Comparison of ENCODE assay signal across 7 mouse cellular contexts in the genomic region with DNA sequence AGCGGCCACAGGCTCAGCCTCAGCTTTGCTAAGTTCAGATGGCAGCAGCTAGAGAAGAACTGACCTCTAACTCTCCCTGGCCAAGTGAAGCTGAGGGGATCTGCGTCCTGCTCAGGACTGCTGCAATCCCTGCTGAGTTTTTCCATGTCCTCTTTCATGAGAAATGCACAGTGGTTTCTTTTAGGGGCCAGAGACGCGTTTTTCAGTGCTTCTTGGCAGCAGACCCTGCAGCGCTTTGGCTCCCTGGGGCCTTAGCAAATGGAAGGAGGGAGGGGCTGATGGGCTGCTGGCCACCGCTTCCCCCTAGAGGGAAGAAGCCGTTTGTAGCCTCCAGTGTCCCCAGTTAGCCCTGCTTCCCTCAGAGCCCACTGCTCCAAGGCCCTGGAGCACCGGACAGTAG. TPM values are rescaled to one million over a fixed set of nuclear protein-coding genes. Genes with fewer than 3 reads are reported as not detected.
DNase-seq lines count a peak whose midpoint lies in the region; ATAC-seq and TF ChIP-seq lines count a peak whose summit lies in the region.

No protein-coding gene starts in this region.

- no peaks in the 10 kb centered on the region for H3K36me3 ChIP-seq in neural tube, embryonic 11.5 days (ENCODE audit: control insufficient read depth, insufficient read depth, low read length)
- H3K36me3 ChIP-seq in embryonic facial prominence, embryonic 15.5 days: no peaks in the 10 kb centered on the region
- H3K36me3 ChIP-seq in heart, postnatal 0 days (replicated peaks; ENCODE audit: control insufficient read depth, insufficient read depth, low read length): no peaks in the 10 kb centered on the region
- no peaks in the 10 kb centered on the region for H3K36me3 ChIP-seq in limb, embryonic 15.5 days

- peak; percentile 11; the same call in 1 of the 2 replicates for TF ChIP-seq CTCF in heart, postnatal 0 days (IDR thresholded peaks at IDR 0.05; ENCODE audit: low read depth)

- no peak overlapping the region for H3K4me2 ChIP-seq in neural tube, embryonic 11.5 days (ENCODE audit: low read depth)
- no peak overlapping the region; the same call in 1 of the 2 replicates for H3K4me2 ChIP-seq in embryonic facial prominence, embryonic 15.5 days (replicated peaks)
- H3K4me2 ChIP-seq in heart, postnatal 0 days (ENCODE audit: low read depth, low read length): peak overlapping the region; percentile 30; the same call in 1 of the 2 replicates
- H3K4me2 ChIP-seq in limb, embryonic 15.5 days: no peak overlapping the region

- H3K9ac ChIP-seq in neural tube, embryonic 11.5 days (ENCODE audit: low read length): no peak overlapping the region
- no peak overlapping the region for H3K9ac ChIP-seq in embryonic facial prominence, embryonic 15.5 days
- no peak overlapping the region; the same call in 1 of the 2 replicates for H3K9ac ChIP-seq in heart, postnatal 0 days (replicated peaks; ENCODE audit: low read depth, low read length)
- H3K9ac ChIP-seq in limb, embryonic 15.5 days: no peak overlapping the region

- peaks cover 11% of the 10 kb centered on the region for H3K4me1 ChIP-seq in neural tube, embryonic 11.5 days (ENCODE audit: control insufficient read depth, insufficient read depth, low read length)
- H3K4me1 ChIP-seq in embryonic facial prominence, embryonic 15.5 days: peaks cover 40% of the 10 kb centered on the region
- H3K4me1 ChIP-seq in heart, postnatal 0 days (ENCODE audit: control insufficient read depth, insufficient read depth): peaks cover 42% of the 10 kb centered on the region
- peaks cover 35% of the 10 kb centered on the region for H3K4me1 ChIP-seq in limb, embryonic 15.5 days

- peak; percentile 23 for DNase-seq in neural tube, embryonic 11.5 days (ENCODE audit: low spot score)
- DNase-seq in neural tube, embryonic 10.5 days (ENCODE audit: extremely low spot score, low spot score): no peak
- DNase-seq in heart, postnatal 0 days (ENCODE audit: low spot score): peak; percentile 57
- no peak for DNase-seq in thymus, postnatal 14 days
- DNase-seq in spleen, postnatal 36 days (ENCODE audit: low spot score in 2 of 2): no peak

- no peak for TF ChIP-seq EP300 in heart, postnatal 0 days (IDR thresholded peaks at IDR 0.05; ENCODE audit: low read depth)

- no peaks in the 10 kb centered on the region for H3K9me3 ChIP-seq in neural tube, embryonic 11.5 days (ENCODE audit: control insufficient read depth, low read length)
- H3K9me3 ChIP-seq in embryonic facial prominence, embryonic 15.5 days (replicated peaks): no peaks in the 10 kb centered on the region
- no peaks in the 10 kb centered on the region for H3K9me3 ChIP-seq in heart, postnatal 0 days (replicated peaks; ENCODE audit: control insufficient read depth, low read length)
- no peaks in the 10 kb centered on the region for H3K9me3 ChIP-seq in limb, embryonic 15.5 days

- H3K4me3 ChIP-seq in neural tube, embryonic 11.5 days (ENCODE audit: low read depth, low read length): no peak overlapping the region
- H3K4me3 ChIP-seq in embryonic facial prominence, embryonic 15.5 days (replicated peaks): no peak overlapping the region
- no peak overlapping the region for H3K4me3 ChIP-seq in heart, postnatal 0 days (ENCODE audit: low read depth, low read length)
- H3K4me3 ChIP-seq in limb, embryonic 15.5 days: no peak overlapping the region

- H3K27me3 ChIP-seq in neural tube, embryonic 11.5 days (ENCODE audit: control insufficient read depth, insufficient read depth, low read length): peaks cover 4% of the 10 kb centered on the region
- no peaks in the 10 kb centered on the region; the same call in 1 of the 2 replicates for H3K27me3 ChIP-seq in embryonic facial prominence, embryonic 15.5 days
- H3K27me3 ChIP-seq in heart, postnatal 0 days (ENCODE audit: control insufficient read depth, insufficient read depth, low read length): no peaks in the 10 kb centered on the region
- H3K27me3 ChIP-seq in limb, embryonic 15.5 days: no peaks in the 10 kb centered on the region

- ATAC-seq in neural tube, embryonic 11.5 days (ENCODE audit: insufficient read depth, low FRiP score, low TSS enrichment): no peak
- no peak for ATAC-seq in embryonic facial prominence, embryonic 15.5 days (ENCODE audit: insufficient number of reproducible peaks, low FRiP score, low TSS enrichment, low read depth)
- ATAC-seq in heart, postnatal 0 days (ENCODE audit: insufficient read depth, low read depth): peak; percentile 35
- ATAC-seq in limb, embryonic 15.5 days (ENCODE audit: insufficient number of reproducible peaks, low FRiP score, low TSS enrichment, low read depth): peak; percentile 44

- 8% methylated on average over 8 of the region's 8 CpGs for WGBS in neural tube, embryonic 11.5 days
- WGBS in embryonic facial prominence, embryonic 15.5 days: 16% methylated on average over 8 of the region's 8 CpGs
- WGBS in heart, postnatal 0 days: 15% methylated on average over 8 of the region's 8 CpGs
- WGBS in limb, embryonic 15.5 days: 17% methylated on average over 8 of the region's 8 CpGs

- no peak overlapping the region for H3K27ac ChIP-seq in neural tube, embryonic 11.5 days (ENCODE audit: low read depth, low read length)
- H3K27ac ChIP-seq in embryonic facial prominence, embryonic 15.5 days (replicated peaks): peak overlapping the region; percentile 49; the same call in 1 of the 2 replicates
- H3K27ac ChIP-seq in heart, postnatal 0 days (ENCODE audit: low read depth): peak overlapping the region; percentile 83
- H3K27ac ChIP-seq in limb, embryonic 15.5 days: peak overlapping the region; percentile 86

RNA-seq across cellular contexts. Expression of a gene that starts 10.4 kb away (rescaled TPM):
- 0.48 and 1.7 TPM in 2 replicates for polyA plus RNA-seq in neural tube, embryonic 11.5 days (2014; fragmentation: Nextera tagmentation; extraction: Ambion mirVana)
- 5.9 and 8.1 TPM in 2 replicates for polyA plus RNA-seq in embryonic facial prominence, embryonic 15.5 days (2015; fragmentation: Nextera tagmentation; extraction: Ambion mirVana)
- total RNA-seq in heart, postnatal 0 days (2014; rRNA removed; ENCODE audit: low replicate concordance): 5.3 and 8.2 TPM in 2 replicates
- 3.0 and 3.5 TPM in 2 replicates for polyA plus RNA-seq in heart, postnatal 0 days (2015; fragmentation: Nextera tagmentation; extraction: Ambion mirVana)
- polyA plus RNA-seq in limb, embryonic 15.5 days (2015; fragmentation: Nextera tagmentation; extraction: Ambion mirVana): 9.2 and 12.1 TPM in 2 replicates

RNA-seq across cellular contexts. Expression of a gene that starts 36.5 kb away (rescaled TPM):
- polyA plus RNA-seq in neural tube, embryonic 11.5 days (2014; fragmentation: Nextera tagmentation; extraction: Ambion mirVana): 87.5 and 90.4 TPM in 2 replicates
- polyA plus RNA-seq in embryonic facial prominence, embryonic 15.5 days (2015; fragmentation: Nextera tagmentation; extraction: Ambion mirVana): 85.9 and 90.2 TPM in 2 replicates
- 21.4 and 46.9 TPM in 2 replicates for total RNA-seq in heart, postnatal 0 days (2014; rRNA removed; ENCODE audit: low replicate concordance)
- 79.3 and 88.3 TPM in 2 replicates for polyA plus RNA-seq in heart, postnatal 0 days (2015; fragmentation: Nextera tagmentation; extraction: Ambion mirVana)
- 88.8 and 89.8 TPM in 2 replicates for polyA plus RNA-seq in limb, embryonic 15.5 days (2015; fragmentation: Nextera tagmentation; extraction: Ambion mirVana)

Comparison
In these comparisons a context has a peak if more than half of its experiments do, and no peak if none do; other contexts are left out.
1. DNase-seq: peak in neural tube, embryonic 11.5 days (single experiment) and heart, postnatal 0 days (single experiment); none in neural tube, embryonic 10.5 days (single experiment), thymus, postnatal 14 days (single experiment) and spleen, postnatal 36 days (0 of 2).
2. ATAC-seq: peak in heart, postnatal 0 days (single experiment) and limb, embryonic 15.5 days (single experiment); none in neural tube, embryonic 11.5 days (single experiment) and embryonic facial prominence, embryonic 15.5 days (single experiment).